Mouse (Mus musculus) thymus, adult 2 months (tissue): ENCODE data around the gene Pfn1.

ENCODE experiments used
- CTCF ChIP-seq: fragments of 200-500 bp; IDR thresholded peaks from 2 replicates; pipeline ENCODE4 v1.5.1; 2012; ENCODE audit warnings: mild to moderate bottlenecking, control low read depth, low read length, moderate library complexity, borderline replicate concordance; ENCODE audit not compliant: control insufficient read depth, poor library complexity, insufficient read depth; ENCODE audit errors: extremely low read depth
- POLR2A ChIP-seq: fragments of 200-500 bp; IDR thresholded peaks from 2 replicates; pipeline ENCODE4 v1.6.1; 2012; ENCODE audit warnings: mild to moderate bottlenecking, low read length, control low read depth, moderate library complexity; ENCODE audit not compliant: control insufficient read depth, poor library complexity, insufficient read depth; ENCODE audit errors: extremely low read depth

GRCm38 (mm10) chr11:70646259-70646555 lies 8.2 kb downstream of the Pfn1 start:
- TF ChIP-seq CTCF = no peak
- no peak for TF ChIP-seq POLR2A
